Comparison of ENCODE assay signal across 31 mouse cellular contexts in the genomic region with DNA sequence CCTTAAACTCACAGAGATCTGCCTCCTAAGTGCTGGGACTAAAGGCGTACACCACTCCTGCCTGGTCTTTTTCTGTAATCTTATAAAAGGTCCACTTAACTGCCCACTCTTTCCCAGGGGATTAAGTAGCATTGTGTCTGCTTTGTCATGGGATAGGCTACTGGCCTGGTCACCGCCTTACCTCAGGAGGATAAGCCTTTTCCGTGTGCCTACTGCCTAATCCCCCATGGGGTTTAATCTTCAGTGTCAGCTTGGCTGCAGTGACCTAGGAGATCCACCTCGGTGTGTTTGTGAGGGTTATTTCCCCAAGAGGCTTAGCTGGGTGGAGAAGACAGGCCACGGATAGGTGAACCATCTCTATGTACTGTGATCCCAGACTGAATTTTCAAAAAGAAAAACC. TPM values are rescaled to one million over a fixed set of nuclear protein-coding genes. Genes with fewer than 3 reads are reported as not detected.
DNase-seq lines count a peak whose midpoint lies in the region; ATAC-seq and TF ChIP-seq lines count a peak whose summit lies in the region.
"Had no signal": no experiment of that assay in that cellular context is flagged by ENCODE, and none has a peak within 500 bp of the region (broad histone marks: within the 10 kb centered on the region; RNA-seq: fewer than 3 reads in every experiment).

No protein-coding gene starts in this region.

- intact Hi-C loops in heart, adult 2 months (cut with DNase I) = no loop called here
- intact Hi-C loops in heart, postnatal 36 days (cut with DNase I) = no loop called here

- no peak overlapping the region for H3K9ac ChIP-seq in heart, adult 2 months (ENCODE audit: low read depth, low read length)
- no peak overlapping the region for H3K9ac ChIP-seq in lung, postnatal 0 days (replicated peaks; ENCODE audit: low read depth)
- H3K9ac ChIP-seq: embryonic facial prominence, embryonic 12.5 days; forebrain, embryonic 15.5 days; heart, embryonic 13.5 days; hindbrain, embryonic 15.5 days; kidney, embryonic 15.5 days; limb, embryonic 13.5 days; neural tube, embryonic 13.5 days had no signal

- no peak overlapping the region for H3K4me3 ChIP-seq in heart, adult 2 months
- no peak overlapping the region for H3K4me3 ChIP-seq in lung, postnatal 0 days (ENCODE audit: low read depth, low read length)
- no peak overlapping the region for H3K4me3 ChIP-seq in olfactory bulb, adult 2 months (ENCODE audit: insufficient read depth, low read depth, low read length)
- no peak overlapping the region for H3K4me3 ChIP-seq in small intestine, adult 2 months (ENCODE audit: low read depth, low read length)
- H3K4me3 ChIP-seq: embryonic facial prominence, embryonic 12.5 days; forebrain, embryonic 10.5 days; forebrain, embryonic 15.5 days; heart, embryonic 13.5 days; hindbrain, embryonic 10.5 days; hindbrain, embryonic 15.5 days; kidney, embryonic 15.5 days; layer of hippocampus, adult 2 months; limb, embryonic 13.5 days; neural tube, embryonic 13.5 days had no signal

- no peak; the same call in 1 of the 2 replicates for ATAC-seq in lung, postnatal 0 days
- no peak for ATAC-seq in activated CD4-positive, CD25-positive, alpha-beta regulatory T cell, adult 4 months
- ATAC-seq: CD4-positive, CD25-positive, alpha-beta regulatory T cell, adult 4 months; forebrain, embryonic 15.5 days; inflammation-experienced regulatory T-cells, adult 6 months had no signal

- H3K27me3 ChIP-seq in heart, adult 2 months (ENCODE audit: control insufficient read depth, insufficient read depth, low read length) = no peaks in the 10 kb centered on the region
- no peaks in the 10 kb centered on the region for H3K27me3 ChIP-seq in lung, postnatal 0 days (replicated peaks; ENCODE audit: insufficient read depth, low read length)
- H3K27me3 ChIP-seq in small intestine, adult 2 months (ENCODE audit: control insufficient read depth, insufficient read depth, low read length) = no peaks in the 10 kb centered on the region
- H3K27me3 ChIP-seq: embryonic facial prominence, embryonic 12.5 days; forebrain, embryonic 15.5 days; heart, embryonic 13.5 days; hindbrain, embryonic 15.5 days; kidney, embryonic 15.5 days; limb, embryonic 13.5 days; neural tube, embryonic 13.5 days had no signal

- H3K9me3 ChIP-seq in lung, postnatal 0 days (ENCODE audit: low read length) = no peaks in the 10 kb centered on the region
- H3K9me3 ChIP-seq: embryonic facial prominence, embryonic 12.5 days; forebrain, embryonic 15.5 days; heart, embryonic 13.5 days; hindbrain, embryonic 15.5 days; kidney, embryonic 15.5 days; limb, embryonic 13.5 days; neural tube, embryonic 13.5 days had no signal

- TF ChIP-seq POLR2A in heart, adult 2 months (IDR thresholded peaks at IDR 0.05; ENCODE audit: insufficient read depth, low read depth, low read length) = no peak
- TF ChIP-seq POLR2A in olfactory bulb, adult 2 months (IDR thresholded peaks at IDR 0.05; ENCODE audit: insufficient read depth, low read depth, low read length) = no peak
- no peak for TF ChIP-seq POLR2A in small intestine, adult 2 months (IDR thresholded peaks at IDR 0.05; ENCODE audit: low read depth, low read length)

- H3K79me2 ChIP-seq in heart, adult 2 months (replicated peaks; ENCODE audit: control insufficient read depth, insufficient read depth, low read length) = no peaks in the 10 kb centered on the region

- peak overlapping the region; percentile 28; the same call in 1 of the 2 replicates for H3K27ac ChIP-seq in heart, adult 2 months
- peak overlapping the region; percentile 51 for H3K27ac ChIP-seq in lung, postnatal 0 days (ENCODE audit: low read length)
- peak overlapping the region; percentile 6 for H3K27ac ChIP-seq in olfactory bulb, adult 2 months (ENCODE audit: insufficient read depth, low read depth, low read length)
- 0 out of 2 replicates have a peak overlapping the region, but pooled peaks have one; percentile 18 for H3K27ac ChIP-seq in small intestine, adult 2 months (ENCODE audit: insufficient read depth, low read depth, low read length)
- H3K27ac ChIP-seq: embryonic facial prominence, embryonic 12.5 days; forebrain, embryonic 10.5 days; forebrain, embryonic 15.5 days; heart, embryonic 13.5 days; hindbrain, embryonic 10.5 days; hindbrain, embryonic 15.5 days; kidney, embryonic 15.5 days; layer of hippocampus, adult 2 months; limb, embryonic 13.5 days; macrophage; neural tube, embryonic 13.5 days had no signal

- H3K4me1 ChIP-seq in heart, adult 2 months (ENCODE audit: control insufficient read depth, insufficient read depth, low read length) = no peaks in the 10 kb centered on the region
- no peaks in the 10 kb centered on the region for H3K4me1 ChIP-seq in lung, postnatal 0 days (ENCODE audit: insufficient read depth, low read depth, low read length)
- no peaks in the 10 kb centered on the region for H3K4me1 ChIP-seq in olfactory bulb, adult 2 months (ENCODE audit: control insufficient read depth, insufficient read depth, low read length)
- H3K4me1 ChIP-seq in small intestine, adult 2 months (ENCODE audit: control insufficient read depth, insufficient read depth, insufficient read length, low read length) = no peaks in the 10 kb centered on the region
- H3K4me1 ChIP-seq: embryonic facial prominence, embryonic 12.5 days; forebrain, embryonic 15.5 days; heart, embryonic 13.5 days; hindbrain, embryonic 15.5 days; limb, embryonic 13.5 days; neural tube, embryonic 13.5 days had no signal

- H3K36me3 ChIP-seq in heart, adult 2 months (ENCODE audit: control insufficient read depth, insufficient read depth, low read length) = no peaks in the 10 kb centered on the region
- 0 out of 2 replicates have a peak, but pooled peaks cover 4% of the 10 kb centered on the region for H3K36me3 ChIP-seq in lung, postnatal 0 days (ENCODE audit: insufficient read depth, low read length)
- H3K36me3 ChIP-seq in small intestine, adult 2 months (ENCODE audit: control insufficient read depth, insufficient read depth, low read length) = peaks cover 4% of the 10 kb centered on the region; the same call in 1 of the 2 replicates

- TF ChIP-seq CTCF in heart, adult 2 months (IDR thresholded peaks at IDR 0.05) = no peak
- TF ChIP-seq CTCF in lung, postnatal 0 days (IDR thresholded peaks at IDR 0.05) = no peak
- TF ChIP-seq CTCF in olfactory bulb, adult 2 months (IDR thresholded peaks at IDR 0.05; ENCODE audit: insufficient read depth, low read depth, low read length) = no peak
- no peak for TF ChIP-seq CTCF in small intestine, adult 2 months (IDR thresholded peaks at IDR 0.05; ENCODE audit: extremely low read depth, insufficient read length, insufficient replicate concordance, low read depth, low read length)

- WGBS in heart, adult 2 months = 61% methylated on average over 5 of the region's 5 CpGs
- 81% methylated on average over 5 of the region's 5 CpGs for WGBS in lung, postnatal 0 days
- WGBS in olfactory bulb, adult 2 months = 71% methylated on average over 5 of the region's 5 CpGs
- WGBS in small intestine, adult 2 months = 67% methylated on average over 5 of the region's 5 CpGs

- no peak for TF ChIP-seq EP300 in heart, adult 2 months (IDR thresholded peaks at IDR 0.05; ENCODE audit: insufficient read depth, low read depth, low read length)
- TF ChIP-seq EP300 in lung, postnatal 0 days (IDR thresholded peaks at IDR 0.05) = no peak

- H3K4me2 ChIP-seq in lung, postnatal 0 days (replicated peaks; ENCODE audit: low read depth, low read length) = no peak overlapping the region
- H3K4me2 ChIP-seq: embryonic facial prominence, embryonic 12.5 days; forebrain, embryonic 15.5 days; heart, embryonic 13.5 days; hindbrain, embryonic 15.5 days; kidney, embryonic 15.5 days; limb, embryonic 13.5 days; neural tube, embryonic 13.5 days had no signal

- no peak for DNase-seq in heart, adult 2 months
- DNase-seq in heart, postnatal 36 days = no peak
- no peak for DNase-seq in lung, postnatal 0 days (ENCODE audit: low spot score)
- DNase-seq in lung, postnatal 25 days (ENCODE audit: low spot score) = no peak
- DNase-seq: adrenal gland, postnatal 25 days; cerebellum, adult 2 months; cerebellum, postnatal 14 days; right cerebral cortex, postnatal 4 days; thymus, adult 2 months; thymus, postnatal 36 days had no signal

RNA-seq across cellular contexts. Expression of a gene that starts 12.2 kb away (rescaled TPM):
- total RNA-seq in heart, adult 2 months (2021) = not detected
- 0.18 TPM in 1 of 2 replicates, not detected in the other for polyA plus RNA-seq in heart, adult 2 months (2012; rRNA removed)
- not detected for total RNA-seq in heart, postnatal 36 days (2021)
- polyA plus RNA-seq in lung, postnatal 0 days (2015; fragmentation: Nextera tagmentation; extraction: Ambion mirVana) = 0.17 and 0.25 TPM in 2 replicates
- polyA plus RNA-seq in olfactory bulb, adult 2 months (2012; ENCODE audit: insufficient read depth, insufficient read length, low replicate concordance, missing spikeins) = not detected in 2 replicates
- polyA plus RNA-seq in small intestine, adult 2 months (2012; rRNA removed) = not detected in 2 replicates
- under 1 TPM in 1 of 2 experiments, not detected in 1; 0.45 TPM for polyA plus RNA-seq in activated CD4-positive, CD25-positive, alpha-beta regulatory T cell, adult 4 months (2017; shearing (Covaris generic))
- total RNA-seq: gastrocnemius, adult 18-20 months; gastrocnemius, postnatal 4 days; heart, adult 8-10 months; heart, postnatal 10 days; layer of hippocampus, adult 2 months; left cerebral cortex, postnatal 36 days had no signal
- polyA plus RNA-seq: inflammation-experienced regulatory T-cells, adult 6 months; macrophage had no signal

RNA-seq across cellular contexts. Expression of a gene that starts 13.4 kb away (rescaled TPM):
- 1 to 10 TPM; 5.8 to 6.4 TPM for total RNA-seq in heart, adult 2 months (2021)
- polyA plus RNA-seq in heart, adult 2 months (2012; rRNA removed) = 4.7 and 7.8 TPM in 2 replicates
- total RNA-seq in heart, postnatal 36 days (2021) = 1 to 10 TPM; 6.3 to 8.2 TPM
- polyA plus RNA-seq in lung, postnatal 0 days (2015; fragmentation: Nextera tagmentation; extraction: Ambion mirVana) = 10.3 and 11.9 TPM in 2 replicates
- polyA plus RNA-seq in olfactory bulb, adult 2 months (2012; ENCODE audit: insufficient read depth, insufficient read length, low replicate concordance, missing spikeins) = not detected in 2 replicates
- 2.6 and 3.1 TPM in 2 replicates for polyA plus RNA-seq in small intestine, adult 2 months (2012; rRNA removed)
- polyA plus RNA-seq in activated CD4-positive, CD25-positive, alpha-beta regulatory T cell, adult 4 months (2017; shearing (Covaris generic)) = 1 to 10 TPM; 6.8 to 8.6 TPM

RNA-seq across cellular contexts. Expression of a gene that starts 13.6 kb away (rescaled TPM):
- 10 to 100 TPM; 15.3 to 16.4 TPM for total RNA-seq in heart, adult 2 months (2021)
- 10.7 and 12.4 TPM in 2 replicates for polyA plus RNA-seq in heart, adult 2 months (2012; rRNA removed)
- total RNA-seq in heart, postnatal 36 days (2021) = 10 to 100 TPM; 14.9 to 15.6 TPM
- 41.3 and 44.1 TPM in 2 replicates for polyA plus RNA-seq in lung, postnatal 0 days (2015; fragmentation: Nextera tagmentation; extraction: Ambion mirVana)
- polyA plus RNA-seq in olfactory bulb, adult 2 months (2012; ENCODE audit: insufficient read depth, insufficient read length, low replicate concordance, missing spikeins) = not detected in 2 replicates
- 19.1 and 33.4 TPM in 2 replicates for polyA plus RNA-seq in small intestine, adult 2 months (2012; rRNA removed)
- polyA plus RNA-seq in activated CD4-positive, CD25-positive, alpha-beta regulatory T cell, adult 4 months (2017; shearing (Covaris generic)) = 10 to 100 TPM; 16.4 to 18.6 TPM

RNA-seq across cellular contexts. Expression of a gene that starts 47.7 kb away (rescaled TPM):
- 1 to 10 TPM; 2.6 to 2.7 TPM for total RNA-seq in heart, adult 2 months (2021)
- polyA plus RNA-seq in heart, adult 2 months (2012; rRNA removed) = 3.7 and 5.6 TPM in 2 replicates
- total RNA-seq in heart, postnatal 36 days (2021) = 1 to 10 TPM; 2.6 to 3.9 TPM
- 14.3 and 15.1 TPM in 2 replicates for polyA plus RNA-seq in lung, postnatal 0 days (2015; fragmentation: Nextera tagmentation; extraction: Ambion mirVana)
- not detected in 2 replicates for polyA plus RNA-seq in olfactory bulb, adult 2 months (2012; ENCODE audit: insufficient read depth, insufficient read length, low replicate concordance, missing spikeins)
- polyA plus RNA-seq in small intestine, adult 2 months (2012; rRNA removed) = 30.5 and 32.4 TPM in 2 replicates
- 10 to 100 TPM; 12.5 to 17.1 TPM for polyA plus RNA-seq in activated CD4-positive, CD25-positive, alpha-beta regulatory T cell, adult 4 months (2017; shearing (Covaris generic))

RNA-seq across cellular contexts. Expression of a gene that starts 48.6 kb away (rescaled TPM):
- 10 to 100 TPM; 16.9 to 18.6 TPM for total RNA-seq in heart, adult 2 months (2021)
- 25.2 and 32.7 TPM in 2 replicates for polyA plus RNA-seq in heart, adult 2 months (2012; rRNA removed)
- 10 to 100 TPM; 17.6 to 18.3 TPM for total RNA-seq in heart, postnatal 36 days (2021)
- 18.6 and 19.0 TPM in 2 replicates for polyA plus RNA-seq in lung, postnatal 0 days (2015; fragmentation: Nextera tagmentation; extraction: Ambion mirVana)
- polyA plus RNA-seq in olfactory bulb, adult 2 months (2012; ENCODE audit: insufficient read depth, insufficient read length, low replicate concordance, missing spikeins) = not detected in 2 replicates
- polyA plus RNA-seq in small intestine, adult 2 months (2012; rRNA removed) = 30.2 and 50.2 TPM in 2 replicates
- 10 to 100 TPM; 17.6 to 17.9 TPM for polyA plus RNA-seq in activated CD4-positive, CD25-positive, alpha-beta regulatory T cell, adult 4 months (2017; shearing (Covaris generic))

Comparison
In these comparisons a context has a peak if more than half of its experiments do, and no peak if none do; other contexts are left out.
1. RNA of a gene that starts 13.6 kb away (polyA plus RNA-seq): 41.3 to 44.1 TPM in lung, postnatal 0 days, 19.1 to 33.4 TPM in small intestine, adult 2 months, 16.4 to 18.6 TPM in activated CD4-positive, CD25-positive, alpha-beta regulatory T cell, adult 4 months and 10.7 to 12.4 TPM in heart, adult 2 months; not detected in olfactory bulb, adult 2 months; every median in the first group is over 10 times any median in the second.
2. Peak in every context shown above with its lines, with median percentiles within 50 percentile points of each other: H3K27ac ChIP-seq.